Mouse (Mus musculus): ENCODE measurements around the gene 1700057G04Rik. TPM values are rescaled to one million over a fixed set of nuclear protein-coding genes. Genes with fewer than 3 reads are reported as not detected.

1700057G04Rik gene
- not detected in 2 replicates for polyA plus RNA-seq (2016; fragmentation: Nextera tagmentation; extraction: Ambion mirVana)

DNA sequence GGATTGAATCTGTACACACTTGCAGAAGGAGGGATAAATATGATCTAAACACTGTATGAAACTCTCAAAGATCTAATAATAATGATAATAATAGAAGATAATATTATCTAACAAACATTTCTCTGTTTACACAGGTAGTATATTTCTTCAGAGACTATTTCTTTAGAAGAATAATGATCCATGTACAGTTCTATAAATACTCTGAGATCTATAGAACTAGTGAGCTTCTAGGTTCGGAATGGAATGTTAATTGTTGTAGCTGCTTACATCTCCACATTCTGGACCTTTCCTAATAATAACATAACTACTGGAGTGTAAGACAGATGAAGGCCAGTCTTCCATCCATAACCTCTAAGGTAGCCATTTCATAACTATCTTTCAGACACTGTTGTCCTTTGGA, at the start of gene 1700057G04Rik:
Gene 1700057G04Rik, plus strand, starts transcription at position 301 of the 400 bp plus-strand sequence.
- no peak for ATAC-seq

DNA sequence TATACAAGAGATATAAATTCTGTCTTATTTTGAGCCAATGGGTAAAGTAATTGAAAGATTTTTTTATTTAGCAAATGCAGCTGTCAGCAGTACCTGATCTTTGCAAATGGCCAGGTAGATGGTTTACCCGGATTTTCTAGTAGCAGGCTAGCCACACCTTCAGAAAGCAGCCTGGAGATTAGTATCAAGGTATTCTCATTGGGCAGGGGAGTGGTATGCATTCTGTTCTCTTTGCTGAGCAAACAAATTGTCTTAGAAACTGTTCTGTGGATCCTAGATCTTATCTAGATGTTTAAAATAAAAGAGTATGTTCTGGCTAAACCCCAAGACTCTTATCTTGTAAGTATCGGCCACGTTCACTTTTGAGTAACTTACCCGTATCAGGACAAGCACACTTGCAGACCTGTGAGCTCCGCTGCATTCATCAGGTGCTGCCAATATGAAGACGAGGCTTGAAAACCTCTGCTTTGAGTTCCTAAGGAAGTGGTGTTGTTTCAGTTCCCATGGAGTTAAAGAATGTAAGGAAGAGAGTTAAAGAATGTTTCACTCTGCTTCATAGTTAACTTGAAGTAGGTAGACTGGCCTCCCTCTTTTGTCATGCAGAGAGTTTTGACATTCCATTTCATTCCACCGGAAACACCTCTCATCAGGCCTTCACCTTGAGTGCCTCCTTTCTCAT, 48.6 kb upstream of the 1700057G04Rik start:
- Histone ChIP-seq H3K9me3 (replicated peaks) (no peaks in the 10 kb centered on the region), H3K27me3 (replicated peaks) (no peaks in the 10 kb centered on the region), H3K36me3 (peaks cover 26% of the 10 kb centered on the region), H3K4me2 (no peak overlapping the region), H3K27ac (no peak overlapping the region), H3K4me3 (no peak overlapping the region), H3K9ac (no peak overlapping the region), H3K4me1 (peaks cover 4% of the 10 kb centered on the region; the same call in 1 of the 2 replicates)
- ATAC-seq = no peak
- WGBS (ENCODE audit: insufficient replicate concordance) = 60% methylated on average over 7 of the region's 7 CpGs

More for the DNA sequence above, at the start of gene 1700057G04Rik:
- no peak within 1 kb of the TSS for H3K4me2 ChIP-seq
- H3K4me3 ChIP-seq = no peak within 1 kb of the TSS
- no peak within 1 kb of the TSS for H3K27ac ChIP-seq
- no peaks in the 10 kb centered on the region for H3K9me3 ChIP-seq (replicated peaks)
- H3K9ac ChIP-seq = no peak within 1 kb of the TSS
- no peaks in the 10 kb centered on the region for H3K36me3 ChIP-seq
- no peaks in the 10 kb centered on the region for H3K27me3 ChIP-seq (replicated peaks)
- WGBS (ENCODE audit: insufficient replicate concordance) = 67% methylated on average over 1 of the region's 1 CpGs
- H3K4me1 ChIP-seq = no peaks in the 10 kb centered on the region

DNA sequence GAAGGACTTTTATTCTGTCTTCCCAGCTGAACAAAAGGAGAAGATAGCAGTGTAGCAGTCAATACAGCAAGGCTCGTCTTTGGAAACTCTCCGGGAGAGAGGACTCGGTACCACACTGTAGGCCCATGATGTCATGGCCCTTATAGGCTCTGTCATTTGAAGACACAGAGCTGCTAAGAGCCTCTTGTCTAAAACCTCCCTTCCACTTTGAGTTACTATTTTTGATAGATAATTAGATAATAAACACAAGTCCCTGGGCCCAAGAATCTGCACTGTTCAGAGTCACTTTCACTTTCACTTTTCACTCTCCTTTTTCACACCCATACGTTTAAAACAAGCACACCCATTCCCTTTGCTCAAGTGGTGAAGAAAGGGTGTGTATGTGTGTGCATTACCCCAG, 43.5 kb upstream of the 1700057G04Rik start:
- WGBS (ENCODE audit: insufficient replicate concordance) = 65% methylated on average over 4 of the region's 4 CpGs
- Histone ChIP-seq H3K36me3 (peaks cover 50% of the 10 kb centered on the region), H3K4me3 (no peak overlapping the region), H3K27ac (no peak overlapping the region), H3K4me1 (peaks cover 9% of the 10 kb centered on the region), H3K27me3 (replicated peaks) (no peaks in the 10 kb centered on the region), H3K9me3 (replicated peaks) (no peaks in the 10 kb centered on the region), H3K9ac (no peak overlapping the region), H3K4me2 (peak overlapping the region; percentile 33)
- ATAC-seq = no peak

DNA sequence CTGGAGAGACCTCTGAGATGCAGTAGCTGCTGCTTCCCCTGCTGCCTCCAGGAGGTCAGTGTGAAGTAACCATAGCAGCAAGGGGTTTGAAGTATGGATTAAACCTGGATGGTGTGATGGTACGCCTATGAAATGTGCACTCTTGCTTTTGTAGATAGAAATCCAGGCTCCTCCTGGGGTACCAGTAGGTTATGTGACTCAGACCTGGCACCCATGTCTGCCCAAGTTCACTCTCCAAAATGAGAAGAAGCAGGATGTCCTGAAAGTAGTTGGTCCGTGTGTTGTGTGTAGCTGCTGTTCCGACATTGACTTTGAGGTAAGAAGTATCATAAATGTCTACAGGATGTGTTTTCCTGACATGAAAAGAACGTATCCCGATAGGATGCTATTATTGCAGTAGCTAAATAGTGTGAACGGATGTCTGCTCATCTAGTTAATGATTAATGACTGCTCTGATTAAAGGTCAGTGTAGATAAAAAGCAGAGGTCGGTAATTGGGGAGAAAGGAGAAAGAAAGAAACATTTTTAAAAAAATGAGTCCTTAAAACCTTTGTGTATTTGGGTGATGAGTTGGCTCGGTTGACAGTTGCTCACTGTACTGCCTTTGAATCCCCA, 42.5 kb upstream of the 1700057G04Rik start:
- Histone ChIP-seq H3K4me1 (peaks cover 9% of the 10 kb centered on the region), H3K36me3 (peaks cover 47% of the 10 kb centered on the region), H3K9ac (no peak overlapping the region), H3K27ac (0 out of 2 replicates have a peak overlapping the region, but pooled peaks have one; percentile 14), H3K4me2 (no peak overlapping the region), H3K27me3 (replicated peaks) (no peaks in the 10 kb centered on the region), H3K4me3 (no peak overlapping the region), H3K9me3 (replicated peaks) (no peaks in the 10 kb centered on the region)
- ATAC-seq = peak; percentile 28; the same call in 1 of the 2 replicates
- 71% methylated on average over 8 of the region's 8 CpGs for WGBS (ENCODE audit: insufficient replicate concordance)

- H3K9ac ChIP-seq = no peak overlapping the region
- H3K4me3 ChIP-seq = no peak overlapping the region
- no peaks in the 10 kb centered on the region for H3K27me3 ChIP-seq (replicated peaks)
- no peak overlapping the region for H3K27ac ChIP-seq
- ATAC-seq = 0 out of 2 replicates have a peak, but pooled peaks have one; percentile 38
- H3K36me3 ChIP-seq = peaks cover 44% of the 10 kb centered on the region
- H3K4me2 ChIP-seq = no peak overlapping the region
- no peaks in the 10 kb centered on the region for H3K9me3 ChIP-seq (replicated peaks)
- WGBS (ENCODE audit: insufficient replicate concordance) = 75% methylated on average over 1 of the region's 1 CpGs
- H3K4me1 ChIP-seq = peaks cover 9% of the 10 kb centered on the region
These were observed 41.4 kb upstream of the 1700057G04Rik start for GRCm38 (mm10) chr9:92267732-92268131.

DNA sequence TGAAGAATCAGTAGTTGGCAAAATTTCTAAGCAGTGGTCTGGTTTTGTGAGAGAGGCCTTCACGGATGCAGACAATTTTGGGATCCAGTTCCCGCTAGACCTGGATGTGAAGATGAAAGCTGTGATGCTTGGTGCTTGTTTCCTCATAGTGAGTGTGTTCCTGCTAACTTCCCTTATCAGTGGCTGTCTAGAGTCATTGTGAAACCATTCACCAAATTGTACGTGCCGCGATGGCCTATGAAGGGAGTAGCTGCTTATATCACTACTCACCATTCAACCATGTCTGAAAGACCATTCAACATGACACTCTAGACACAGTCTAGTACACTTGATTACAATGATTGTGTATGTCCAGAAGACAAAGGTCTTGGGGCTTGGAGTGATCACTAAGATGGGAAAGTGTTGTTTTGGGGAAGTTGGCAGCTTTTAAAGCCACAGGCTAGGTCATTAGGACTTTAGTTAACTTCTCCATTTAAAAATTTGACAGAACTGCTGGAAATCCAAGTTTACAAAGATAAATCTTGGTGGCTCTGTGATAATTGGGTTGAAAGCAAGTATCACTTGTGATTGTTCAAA, 39.3 kb upstream of the 1700057G04Rik start:
- ATAC-seq = no peak
- Histone ChIP-seq H3K9ac (no peak overlapping the region), H3K4me1 (peaks cover 21% of the 10 kb centered on the region), H3K9me3 (replicated peaks) (no peaks in the 10 kb centered on the region), H3K36me3 (peaks cover 47% of the 10 kb centered on the region), H3K4me2 (no peak overlapping the region), H3K4me3 (no peak overlapping the region), H3K27me3 (replicated peaks) (no peaks in the 10 kb centered on the region), H3K27ac (no peak overlapping the region)
- WGBS (ENCODE audit: insufficient replicate concordance) = 67% methylated on average over 5 of the region's 5 CpGs

GRCm38 (mm10) chr9:92270927-92271326, 38.2 kb upstream of the 1700057G04Rik start:
- Histone ChIP-seq H3K4me2 (no peak overlapping the region), H3K27me3 (replicated peaks) (no peaks in the 10 kb centered on the region), H3K4me1 (peaks cover 23% of the 10 kb centered on the region), H3K36me3 (peaks cover 44% of the 10 kb centered on the region), H3K9ac (no peak overlapping the region), H3K9me3 (replicated peaks) (no peaks in the 10 kb centered on the region), H3K4me3 (no peak overlapping the region), H3K27ac (no peak overlapping the region)
- no peak for ATAC-seq
- WGBS (ENCODE audit: insufficient replicate concordance) = 64% methylated on average over 4 of the region's 4 CpGs

DNA sequence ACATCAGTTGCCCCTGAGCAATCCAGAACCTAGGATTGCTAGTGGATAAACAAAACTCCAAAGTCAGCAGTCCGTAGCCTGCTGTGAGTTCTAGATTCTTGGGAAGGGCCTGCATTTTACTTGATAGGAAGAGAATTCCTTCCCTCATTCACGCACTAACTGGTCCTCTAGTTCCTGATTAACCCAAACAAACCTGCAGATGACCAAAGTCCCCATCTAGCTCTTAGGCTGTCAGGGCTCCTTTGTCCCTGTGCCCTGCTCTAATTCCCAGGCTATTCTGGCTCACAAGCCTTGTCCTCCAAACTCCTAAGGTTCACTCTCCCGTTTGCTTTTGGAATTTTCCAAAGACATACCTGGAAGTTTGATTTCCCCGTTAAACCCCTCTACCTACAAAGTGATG, 36.5 kb upstream of the 1700057G04Rik start:
- H3K36me3 ChIP-seq = peaks cover 39% of the 10 kb centered on the region
- no peak overlapping the region for H3K9ac ChIP-seq
- no peak overlapping the region for H3K4me2 ChIP-seq
- ATAC-seq = no peak
- H3K4me3 ChIP-seq = no peak overlapping the region
- 76% methylated on average over 4 of the region's 4 CpGs for WGBS (ENCODE audit: insufficient replicate concordance)
- no peak overlapping the region for H3K27ac ChIP-seq
- no peaks in the 10 kb centered on the region for H3K9me3 ChIP-seq (replicated peaks)
- peaks cover 26% of the 10 kb centered on the region for H3K4me1 ChIP-seq
- H3K27me3 ChIP-seq (replicated peaks) = no peaks in the 10 kb centered on the region

- no peaks in the 10 kb centered on the region for H3K27me3 ChIP-seq (replicated peaks)
- no peaks in the 10 kb centered on the region for H3K9me3 ChIP-seq (replicated peaks)
- ATAC-seq = no peak
- H3K4me2 ChIP-seq = no peak overlapping the region
- no peak overlapping the region for H3K27ac ChIP-seq
- H3K9ac ChIP-seq = no peak overlapping the region
- peaks cover 26% of the 10 kb centered on the region for H3K4me1 ChIP-seq
- no peak overlapping the region for H3K4me3 ChIP-seq
- peaks cover 33% of the 10 kb centered on the region for H3K36me3 ChIP-seq
- WGBS (ENCODE audit: insufficient replicate concordance) = 60% methylated on average over 2 of the region's 2 CpGs
These were observed 35.9 kb upstream of the 1700057G04Rik start for GRCm38 (mm10) chr9:92273271-92273670.

GRCm38 (mm10) chr9:92273956-92274762, 35.0 kb upstream of the 1700057G04Rik start:
- no peak overlapping the region for H3K4me3 ChIP-seq
- H3K4me2 ChIP-seq = peak overlapping the region; percentile 27; the same call in 1 of the 2 replicates
- no peaks in the 10 kb centered on the region for H3K27me3 ChIP-seq (replicated peaks)
- peaks cover 26% of the 10 kb centered on the region for H3K4me1 ChIP-seq
- peak overlapping the region; percentile 65 for H3K27ac ChIP-seq
- ATAC-seq = peak; percentile 86
- 23% methylated on average over 6 of the region's 6 CpGs for WGBS (ENCODE audit: insufficient replicate concordance)
- H3K36me3 ChIP-seq = peaks cover 24% of the 10 kb centered on the region
- no peak overlapping the region for H3K9ac ChIP-seq
- no peaks in the 10 kb centered on the region for H3K9me3 ChIP-seq (replicated peaks)

- ATAC-seq = no peak
- Histone ChIP-seq H3K36me3 (peaks cover 11% of the 10 kb centered on the region; the same call in 1 of the 2 replicates), H3K4me1 (peaks cover 26% of the 10 kb centered on the region), H3K9ac (no peak within 1 kb of the TSS), H3K27me3 (replicated peaks) (no peaks in the 10 kb centered on the region), H3K9me3 (replicated peaks) (no peaks in the 10 kb centered on the region), H3K27ac (peak within 1 kb of the TSS; percentile 65; the same call in 1 of the 2 replicates), H3K4me2 (peak within 1 kb of the TSS; percentile 27; the same call in 1 of the 2 replicates), H3K4me3 (no peak within 1 kb of the TSS)
- 75% methylated on average over 9 of the region's 9 CpGs for WGBS (ENCODE audit: insufficient replicate concordance)
These were observed 33.5 kb upstream of the 1700057G04Rik start, which contains the start of gene Plscr2 for GRCm38 (mm10) chr9:92275486-92276207. Gene Plscr2, plus strand, starts transcription at chr9:92275602.
